Mouse (Mus musculus) c-Kit-positive CD71-negative TER-119-negative erythroid progenitor cells, embryonic 14.5 days (primary cell): ENCODE measurements around the gene Hyal1.
"Not testable (repeated sequence)": the region's sequence is repeated elsewhere in the genome, so short reads cannot be mapped to it uniquely, and the experiment has no call there.

ENCODE experiments used
- DNase-seq: peaks from one replicate; pipeline ENCODE4 v3.0.0-alpha.2; 2013; ENCODE audit warnings: low read depth

Hyal1 gene

GRCm38 (mm10) chr9:107550491-107551116, 26.1 kb upstream of the Hyal1 start:
- no peak for DNase-seq

DNA sequence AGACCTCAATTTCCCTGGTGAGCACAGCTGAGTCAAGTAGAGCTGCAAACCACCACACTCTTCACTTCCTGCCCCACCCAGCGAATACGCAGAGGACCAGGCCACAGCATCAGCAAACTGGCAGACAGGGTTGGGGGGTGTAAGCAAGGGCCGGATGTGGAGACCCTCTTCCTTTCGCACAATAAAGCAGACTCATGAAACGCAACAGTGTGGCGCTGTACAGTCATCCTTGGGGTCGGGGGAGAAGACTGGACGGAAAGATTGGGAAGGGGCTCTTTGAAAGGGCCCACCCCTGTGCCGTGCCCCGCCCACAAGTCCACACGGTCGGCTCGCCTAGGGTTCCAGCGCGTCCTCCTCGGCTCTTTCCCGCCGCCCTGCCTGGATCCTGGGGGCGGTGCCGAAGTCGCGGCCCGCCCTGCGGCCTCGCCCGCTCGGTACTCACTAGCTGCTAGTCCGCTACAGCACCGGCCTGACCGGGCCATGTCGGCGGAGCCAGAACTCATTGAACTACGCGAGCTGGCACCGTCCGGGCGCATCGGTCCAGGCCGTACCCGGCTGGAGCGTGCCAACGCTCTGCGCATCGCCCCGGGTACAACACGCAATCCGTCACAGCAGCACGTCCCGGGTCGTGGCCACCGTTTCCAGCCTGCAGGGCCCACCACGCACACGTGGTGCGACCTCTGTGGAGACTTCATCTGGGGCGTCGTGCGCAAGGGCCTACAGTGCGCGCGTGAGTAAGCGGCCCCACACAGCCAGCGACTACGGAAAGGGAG, 25.4 kb upstream of the Hyal1 start, which contains the start of gene Rassf1:
Gene Rassf1, plus strand, starts transcription at position 439 of the 773 bp plus-strand sequence.
- no peak for DNase-seq

DNA sequence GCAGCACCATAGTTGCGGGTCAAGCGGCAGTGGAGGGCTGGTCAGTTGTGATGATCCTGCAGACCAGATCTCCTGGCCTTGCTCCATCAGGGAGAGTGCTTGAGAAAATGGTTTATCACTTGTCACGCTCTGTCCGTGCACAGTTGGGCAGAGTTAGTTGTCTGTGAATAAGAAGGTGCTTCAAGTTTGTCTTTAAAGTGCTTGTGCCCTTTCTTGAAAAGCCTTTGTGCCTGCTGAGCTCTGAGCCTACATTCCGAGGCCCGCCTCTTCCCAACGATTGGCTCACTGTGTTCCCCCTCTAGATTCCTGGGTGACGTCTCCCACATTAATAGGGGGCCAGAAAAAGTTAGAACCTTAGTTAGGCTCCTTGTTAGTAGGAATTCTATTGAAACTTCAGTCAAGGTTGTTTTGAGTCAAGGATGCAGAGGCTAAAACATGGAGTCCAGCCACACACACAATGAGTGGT, 24.8 kb upstream of the Hyal1 start:
- DNase-seq, result no peak

DNA sequence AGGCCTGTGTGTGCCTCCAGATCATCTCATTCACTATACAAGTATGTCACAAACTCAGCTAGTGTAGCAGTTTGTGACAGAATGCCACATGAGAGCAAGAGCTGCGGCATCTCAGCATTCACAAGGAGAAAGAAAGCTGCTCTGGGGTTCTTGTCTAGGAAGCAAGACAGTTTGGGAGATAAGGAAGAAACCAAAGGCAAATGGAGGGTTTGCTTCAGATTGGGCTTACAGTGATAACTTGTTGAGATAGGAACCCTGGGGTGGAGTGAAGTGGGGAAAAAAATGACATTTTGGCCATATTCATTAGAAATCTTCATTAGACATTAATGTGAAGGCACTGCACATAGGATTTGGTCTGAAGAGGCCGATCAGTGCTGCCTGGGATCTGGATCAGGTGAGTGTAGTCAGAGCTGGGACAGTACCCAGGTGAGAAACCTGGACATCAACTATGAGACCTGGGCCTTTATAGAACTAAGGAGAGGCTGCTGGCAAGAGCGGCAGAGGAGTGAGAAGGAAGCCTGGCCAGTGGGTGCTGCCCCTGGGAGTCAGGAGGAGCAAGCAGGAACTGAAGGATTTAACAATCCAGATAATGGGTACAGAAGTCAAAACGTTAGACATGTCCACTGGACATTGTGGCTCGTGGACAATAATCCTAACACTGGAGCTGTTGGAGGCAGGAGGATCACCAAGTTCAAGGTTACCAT, 23.9 kb upstream of the Hyal1 start:
- DNase-seq, result no peak

GRCm38 (mm10) chr9:107553541-107554318, 23.0 kb upstream of the Hyal1 start:
- no peak for DNase-seq

- DNase-seq, result peak; percentile 94
Observed at GRCm38 (mm10) chr9:107554319-107554825, 22.4 kb upstream of the Hyal1 start.

DNA sequence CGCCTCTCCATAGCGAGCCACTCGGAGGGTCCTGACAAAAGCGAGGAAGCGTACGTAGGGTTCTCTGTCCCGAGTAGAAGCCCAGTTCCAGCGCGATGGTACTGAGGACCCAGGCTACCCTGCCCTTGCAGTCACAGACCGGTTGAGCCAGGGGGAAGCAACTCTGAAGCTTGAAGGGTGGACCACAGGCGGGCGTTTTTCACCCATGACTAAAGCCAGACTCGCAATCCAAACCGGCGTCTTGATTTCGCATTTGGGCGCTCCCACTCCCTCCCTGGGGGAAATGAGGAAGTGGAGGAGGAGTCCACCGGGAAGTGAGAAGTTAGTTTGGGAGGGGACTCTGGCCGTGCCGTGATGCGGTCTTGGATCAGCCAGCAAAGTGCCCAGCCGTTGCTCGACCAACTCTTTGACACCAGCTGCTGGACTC, 21.7 kb upstream of the Hyal1 start:
- DNase-seq, result no peak

DNA sequence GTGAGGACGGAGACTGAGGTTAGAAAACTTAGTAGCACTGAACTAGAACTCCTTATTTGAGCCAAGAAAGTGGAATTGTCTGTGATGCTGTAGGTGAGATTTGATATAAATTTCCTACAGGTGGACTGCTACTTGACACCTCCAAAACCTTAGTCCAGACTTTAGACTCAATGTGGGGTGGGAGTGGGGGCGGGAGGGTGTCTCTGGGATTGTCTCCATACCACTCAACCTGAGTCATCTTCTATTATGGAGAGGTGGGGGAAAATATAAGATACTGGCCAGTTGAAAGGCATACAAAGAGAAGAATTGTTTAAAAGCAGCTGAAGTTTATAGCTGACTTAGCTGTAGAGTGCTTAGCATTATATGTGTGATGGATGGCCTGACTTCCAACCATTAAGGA, 21.0 kb upstream of the Hyal1 start:
- DNase-seq, result no peak

GRCm38 (mm10) chr9:107556346-107556745, 20.4 kb upstream of the Hyal1 start:
- DNase-seq, result no peak

GRCm38 (mm10) chr9:107563029-107563581, 13.6 kb upstream of the Hyal1 start, which contains the start of gene Tusc2:
Tusc2 (plus strand) TSS chr9:107563255.
- peak; percentile 88 for DNase-seq

GRCm38 (mm10) chr9:107565556-107565955, 11.2 kb upstream of the Hyal1 start:
- not testable (repeated sequence) for DNase-seq

DNA sequence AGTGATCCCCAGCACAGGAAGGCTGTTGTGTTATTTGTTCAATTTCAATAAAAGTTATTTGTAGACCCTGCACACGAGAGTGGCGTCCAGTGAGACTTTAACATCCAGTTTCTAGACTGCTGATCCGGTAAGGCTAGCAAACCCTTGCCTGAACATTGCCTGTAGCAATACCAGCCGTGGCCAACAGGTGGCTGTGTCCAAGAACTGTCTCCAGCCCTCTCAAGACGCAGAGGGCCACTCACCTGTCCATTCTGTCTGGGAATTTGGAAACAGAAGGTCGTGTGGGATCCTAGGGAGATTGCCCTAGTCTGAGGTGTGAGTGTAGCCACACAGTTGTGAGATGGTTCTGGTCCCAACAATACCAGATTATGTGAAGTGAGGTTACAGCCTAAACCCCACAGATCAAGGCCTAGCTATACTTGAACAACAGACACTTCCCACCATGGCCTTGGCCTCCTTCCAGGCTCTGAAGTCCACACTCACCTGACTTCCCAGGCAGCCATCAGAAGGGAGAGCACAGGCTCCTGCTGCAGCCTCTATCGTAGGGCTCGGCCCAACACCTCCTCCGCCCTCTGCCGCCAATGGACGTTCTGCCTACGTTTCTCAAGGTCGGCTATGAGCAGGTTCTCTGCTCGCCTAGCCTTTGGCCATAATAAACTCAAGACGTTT, 10.6 kb upstream of the Hyal1 start:
- peak; percentile 77 for DNase-seq

DNA sequence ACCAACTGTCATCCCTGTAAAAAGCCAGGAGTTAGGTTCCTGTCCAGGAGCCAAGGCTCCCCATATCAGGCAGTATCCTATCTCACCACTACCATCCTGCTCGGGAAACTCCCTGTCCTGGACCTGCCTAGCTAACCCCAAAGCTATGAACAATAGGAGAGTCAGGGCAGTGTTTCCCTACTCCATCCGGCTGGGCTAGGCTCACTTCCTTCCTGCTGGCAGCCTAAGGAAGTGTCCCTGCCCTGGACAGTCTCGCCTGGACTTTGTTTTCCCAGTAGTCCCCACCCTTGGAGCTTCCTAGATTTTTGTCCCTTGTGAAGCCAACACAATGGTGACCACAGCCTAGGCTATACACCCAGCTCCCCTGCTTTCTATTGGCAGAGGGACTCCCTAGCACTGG, 9.9 kb upstream of the Hyal1 start:
- DNase-seq, result no peak

GRCm38 (mm10) chr9:107567702-107568319, 8.9 kb upstream of the Hyal1 start, which contains the start of gene Hyal2:
Hyal2 (plus strand) TSS chr9:107567945.
- no peak for DNase-seq

GRCm38 (mm10) chr9:107568331-107569261, 8.1 kb upstream of the Hyal1 start:
- DNase-seq, result peak; percentile 83

- no peak for DNase-seq
Observed at GRCm38 (mm10) chr9:107569270-107569669, 7.5 kb upstream of the Hyal1 start.

- no peak for DNase-seq
Observed at GRCm38 (mm10) chr9:107570016-107570415, 6.7 kb upstream of the Hyal1 start.

GRCm38 (mm10) chr9:107570845-107571244, 5.9 kb upstream of the Hyal1 start:
- no peak for DNase-seq
